Mouse (Mus musculus) limb, embryonic 10.5 days (tissue): ENCODE measurements around the gene Btbd10. TPM values are rescaled to one million over a fixed set of nuclear protein-coding genes. Genes with fewer than 3 reads are reported as not detected.

Experiments used
- DNase-seq: peaks from one replicate; pipeline ENCODE4 v3.0.0-alpha.2; 2017; ENCODE audit warnings: low spot score
- H3K27ac ChIP-seq: fragments of 300-500 bp; sonication (generic); 2 replicates; pipeline ENCODE4 v1.5.1; 2016; ENCODE audit warnings: mild to moderate bottlenecking
- H3K27me3 ChIP-seq: fragments of 300-500 bp; sonication (generic); 2 replicates; pipeline ENCODE4 v1.6.1; 2016; ENCODE audit warnings: low read depth, mild to moderate bottlenecking; ENCODE audit not compliant: poor library complexity, severe bottlenecking
- H3K36me3 ChIP-seq: fragments of 300-500 bp; sonication (generic); 2 replicates; pipeline ENCODE4 v1.6.1; 2016; ENCODE audit warnings: mild to moderate bottlenecking, moderate library complexity
- H3K4me1 ChIP-seq: fragments of 300-500 bp; sonication (generic); 2 replicates; pipeline ENCODE4 v1.6.1; 2016
- H3K4me3 ChIP-seq: fragments of 300-500 bp; sonication (generic); 2 replicates; pipeline ENCODE4 v1.5.1; 2016; ENCODE audit warnings: mild to moderate bottlenecking, moderate library complexity
- H3K9me3 ChIP-seq: fragments of 300-500 bp; sonication (generic); replicated peaks from 2 replicates; pipeline ENCODE4 v1.6.1; 2016; ENCODE audit warnings: mild to moderate bottlenecking
- WGBS: fragments of 180-500 bp; shearing (Covaris S2); methylation state at CpG from one replicate; pipeline ENCODE4 v1.1.7; 2016; 5-methylcytosine and 5-hydroxymethylcytosine counted together
- polyA plus RNA-seq: library from polyadenylated mRNA; unstranded; fragments of >200 nt; fragmentation: Nextera tagmentation; extraction: Ambion mirVana; gene quantifications from 2 replicates; pipeline ENCODE4 v1.2.1, GENCODE M21; 2016

The Btbd10 gene
- polyA plus RNA-seq, 1 experiment from 2014 or later, result 21.8 TPM

GRCm38 (mm10) chr7:113285405-113285804 is 83.8 kb downstream of the Btbd10 start:
- WGBS, result 87% methylated on average over 2 of the region's 2 CpGs
- H3K27me3 ChIP-seq, result no peaks in the 10 kb centered on the region
- DNase-seq, result no peak
- no peaks in the 10 kb centered on the region for H3K4me1 ChIP-seq
- H3K36me3 ChIP-seq, result no peaks in the 10 kb centered on the region
- H3K4me3 ChIP-seq, result no peak overlapping the region
- no peaks in the 10 kb centered on the region for H3K9me3 ChIP-seq
- no peak overlapping the region for H3K27ac ChIP-seq

- no peaks in the 10 kb centered on the region for H3K36me3 ChIP-seq
- no peak overlapping the region for H3K27ac ChIP-seq
- H3K4me1 ChIP-seq, result peaks cover 4% of the 10 kb centered on the region; the same call in 1 of the 2 replicates
- H3K9me3 ChIP-seq, result no peaks in the 10 kb centered on the region
- DNase-seq, result no peak
- H3K4me3 ChIP-seq, result no peak overlapping the region
- 63% methylated on average over 2 of the region's 2 CpGs for WGBS
- no peaks in the 10 kb centered on the region for H3K27me3 ChIP-seq
Measured at GRCm38 (mm10) chr7:113279246-113279645, 89.9 kb downstream of the Btbd10 start.

- WGBS, result 80% methylated on average over 4 of the region's 4 CpGs
- no peaks in the 10 kb centered on the region for H3K27me3 ChIP-seq
- no peak for DNase-seq
- no peaks in the 10 kb centered on the region for H3K36me3 ChIP-seq
- no peak overlapping the region for H3K27ac ChIP-seq
- H3K9me3 ChIP-seq, result no peaks in the 10 kb centered on the region
- H3K4me3 ChIP-seq, result no peak overlapping the region
- peaks cover 4% of the 10 kb centered on the region; the same call in 1 of the 2 replicates for H3K4me1 ChIP-seq
Measured at GRCm38 (mm10) chr7:113278493-113278892, 90.7 kb downstream of the Btbd10 start.

GRCm38 (mm10) chr7:113277245-113277644 is 91.9 kb downstream of the Btbd10 start:
- H3K9me3 ChIP-seq, result no peaks in the 10 kb centered on the region
- WGBS, result 84% methylated on average over 2 of the region's 2 CpGs
- no peak overlapping the region for H3K27ac ChIP-seq
- DNase-seq, result no peak
- H3K36me3 ChIP-seq, result no peaks in the 10 kb centered on the region
- peaks cover 8% of the 10 kb centered on the region; the same call in 1 of the 2 replicates for H3K4me1 ChIP-seq
- no peaks in the 10 kb centered on the region for H3K27me3 ChIP-seq
- H3K4me3 ChIP-seq, result no peak overlapping the region

GRCm38 (mm10) chr7:113272338-113272997 is 96.7 kb downstream of the Btbd10 start:
- Histone ChIP-seq H3K27me3 (no peaks in the 10 kb centered on the region), H3K4me3 (no peak overlapping the region)
- WGBS, result 81% methylated on average over 5 of the region's 6 CpGs

GRCm38 (mm10) chr7:113270991-113271390 is 98.2 kb downstream of the Btbd10 start:
- Histone ChIP-seq H3K36me3 (no peaks in the 10 kb centered on the region), H3K9me3 (no peaks in the 10 kb centered on the region), H3K4me3 (no peak overlapping the region), H3K27me3 (no peaks in the 10 kb centered on the region), H3K4me1 (0 out of 2 replicates have a peak, but pooled peaks cover 4% of the 10 kb centered on the region), H3K27ac (no peak overlapping the region)
- DNase-seq, result no peak
- WGBS, result 65% methylated on average over 2 of the region's 2 CpGs

More at GRCm38 (mm10) chr7:113272338-113272997, 96.7 kb downstream of the Btbd10 start:
- Histone ChIP-seq H3K9me3 (no peaks in the 10 kb centered on the region), H3K4me1 (0 out of 2 replicates have a peak, but pooled peaks cover 4% of the 10 kb centered on the region), H3K27ac (no peak overlapping the region), H3K36me3 (no peaks in the 10 kb centered on the region)
- no peak for DNase-seq

- Histone ChIP-seq H3K27ac (no peak overlapping the region), H3K9me3 (no peaks in the 10 kb centered on the region), H3K27me3 (no peaks in the 10 kb centered on the region), H3K4me1 (0 out of 2 replicates have a peak, but pooled peaks cover 4% of the 10 kb centered on the region), H3K4me3 (no peak overlapping the region), H3K36me3 (no peaks in the 10 kb centered on the region)
- WGBS, result 84% methylated on average over 10 of the region's 10 CpGs
- DNase-seq, result no peak
Measured at GRCm38 (mm10) chr7:113270551-113270950, 98.6 kb downstream of the Btbd10 start.

GRCm38 (mm10) chr7:113269921-113270320 is 99.3 kb downstream of the Btbd10 start:
- 72% methylated on average over 3 of the region's 3 CpGs for WGBS
- Histone ChIP-seq H3K27me3 (no peaks in the 10 kb centered on the region), H3K36me3 (no peaks in the 10 kb centered on the region), H3K27ac (no peak overlapping the region), H3K9me3 (no peaks in the 10 kb centered on the region), H3K4me1 (peaks cover 7% of the 10 kb centered on the region; the same call in 1 of the 2 replicates), H3K4me3 (no peak overlapping the region)
- DNase-seq, result no peak

- DNase-seq, result no peak
- no peaks in the 10 kb centered on the region for H3K36me3 ChIP-seq
Measured at GRCm38 (mm10) chr7:113269081-113269480, 100.1 kb downstream of the Btbd10 start.

GRCm38 (mm10) chr7:113268287-113268686 is 100.9 kb downstream of the Btbd10 start:
- Histone ChIP-seq H3K27ac (no peak overlapping the region), H3K4me1 (peaks cover 17% of the 10 kb centered on the region; the same call in 1 of the 2 replicates), H3K4me3 (no peak overlapping the region), H3K36me3 (no peaks in the 10 kb centered on the region), H3K27me3 (no peaks in the 10 kb centered on the region), H3K9me3 (no peaks in the 10 kb centered on the region)
- 80% methylated on average over 9 of the region's 9 CpGs for WGBS
- peak; percentile 53 for DNase-seq

More at GRCm38 (mm10) chr7:113269081-113269480, 100.1 kb downstream of the Btbd10 start:
- H3K4me1 ChIP-seq, result peaks cover 14% of the 10 kb centered on the region; the same call in 1 of the 2 replicates
- H3K4me3 ChIP-seq, result no peak overlapping the region
- H3K27me3 ChIP-seq, result no peaks in the 10 kb centered on the region
- no peak overlapping the region for H3K27ac ChIP-seq
- no peaks in the 10 kb centered on the region for H3K9me3 ChIP-seq

Other genes with a start within 250 kb of the Btbd10 start
- gene Arntl, start 161.9 kb downstream of the Btbd10 start, polyA plus RNA-seq, result 8.0 and 9.6 TPM in 2 replicates
- not detected in 2 replicates for gene Pth, start 19.2 kb upstream of the Btbd10 start, polyA plus RNA-seq
- gene Far1, start 144.4 kb upstream of the Btbd10 start, polyA plus RNA-seq, result 61.0 and 73.2 TPM in 2 replicates